Mouse (Mus musculus) intestine, embryonic 15.5 days (tissue): ENCODE results near the gene Sgk2. TPM values are rescaled to one million over a fixed set of nuclear protein-coding genes. Genes with fewer than 3 reads are reported as not detected.
A peak's percentile ranks its signal among the peaks of the same experiment; 100 is the strongest.

Source experiments
- ATAC-seq: fragments of 200-750 bp; cut with Nextera tagmentation; 2 replicates; pipeline ENCODE4 v1.8.0; 2017; ENCODE audit warnings: moderate TSS enrichment, moderate library complexity
- H3K27ac ChIP-seq: fragments of 300-500 bp; sonication (generic); 2 replicates; pipeline ENCODE4 v1.5.1; 2015; ENCODE audit warnings: mild to moderate bottlenecking, inconsistent platforms
- H3K27me3 ChIP-seq: fragments of 300-500 bp; sonication (generic); replicated peaks from 2 replicates; pipeline ENCODE4 v1.6.1; 2015; ENCODE audit warnings: inconsistent platforms
- H3K36me3 ChIP-seq: fragments of 300-500 bp; sonication (generic); 2 replicates; pipeline ENCODE4 v1.6.1; 2015; ENCODE audit warnings: inconsistent platforms
- H3K4me1 ChIP-seq: fragments of 300-500 bp; sonication (generic); replicated peaks from 2 replicates; pipeline ENCODE4 v1.6.1; 2015; ENCODE audit warnings: inconsistent platforms
- H3K4me2 ChIP-seq: fragments of 300-500 bp; sonication (generic); replicated peaks from 2 replicates; pipeline ENCODE4 v1.6.1; 2015; ENCODE audit warnings: mild to moderate bottlenecking, inconsistent platforms
- H3K4me3 ChIP-seq: fragments of 300-500 bp; sonication (generic); replicated peaks from 2 replicates; pipeline ENCODE4 v1.5.1; 2015; ENCODE audit warnings: inconsistent platforms
- H3K9ac ChIP-seq: fragments of 300-500 bp; sonication (generic); 2 replicates; pipeline ENCODE4 v1.6.1; 2015; ENCODE audit warnings: inconsistent platforms
- H3K9me3 ChIP-seq: fragments of 300-500 bp; sonication (generic); 2 replicates; pipeline ENCODE4 v1.6.1; 2016; ENCODE audit warnings: inconsistent platforms
- WGBS: fragments of 180-500 bp; shearing (Covaris S2); methylation state at CpG from one replicate; pipeline ENCODE4 v1.1.7; 2015; 5-methylcytosine and 5-hydroxymethylcytosine counted together
- polyA plus RNA-seq: library from polyadenylated mRNA; unstranded; fragments of >200 nt; fragmentation: Nextera tagmentation; extraction: Ambion mirVana; gene quantifications from 2 replicates; pipeline ENCODE4 v1.2.1, GENCODE M21; 2015

The Sgk2 gene
- polyA plus RNA-seq, 1 experiment from 2014 or later = 0.85 TPM

DNA sequence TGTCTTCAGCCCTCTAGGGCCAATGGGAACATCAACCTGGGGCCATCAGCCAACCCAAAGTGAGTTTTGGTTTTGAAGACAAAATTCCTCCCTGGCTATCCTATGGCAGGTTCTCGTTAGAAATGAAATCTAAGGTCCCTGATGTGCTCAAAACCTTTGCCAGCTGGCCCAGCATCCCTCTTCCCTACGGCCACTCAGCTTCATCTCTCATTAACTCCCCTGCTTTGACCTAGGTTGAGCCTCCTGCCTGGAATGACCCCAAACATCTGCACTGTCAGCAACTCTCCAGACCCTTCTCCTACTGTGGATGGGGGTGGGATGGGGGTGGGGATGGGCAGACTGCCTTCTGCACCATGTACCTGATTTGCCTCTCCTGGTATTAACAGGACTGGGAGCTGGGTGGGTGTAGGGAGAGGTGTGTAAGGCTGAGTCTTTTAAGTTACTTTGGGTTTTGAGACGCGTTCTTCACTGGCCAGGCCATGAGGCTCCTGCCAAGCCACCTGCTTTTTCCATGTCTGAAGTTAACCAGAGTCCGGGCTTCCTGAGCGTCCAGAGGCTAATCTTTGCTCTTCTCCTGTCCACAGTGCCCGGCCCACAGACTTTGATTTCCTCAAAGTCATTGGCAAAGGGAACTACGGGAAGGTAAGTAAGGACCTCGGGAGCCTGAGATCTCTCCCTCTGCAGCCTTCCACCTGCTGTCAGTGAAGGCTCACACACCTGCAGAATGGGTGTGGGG lies 6.9 kb downstream of the Sgk2 start:
- H3K9me3 ChIP-seq = no peaks in the 10 kb centered on the region
- no peak overlapping the region for H3K4me3 ChIP-seq
- no peak overlapping the region for H3K9ac ChIP-seq
- ATAC-seq = no peak
- WGBS = 72% methylated on average over 9 of the region's 9 CpGs
- no peak overlapping the region for H3K4me2 ChIP-seq
- H3K36me3 ChIP-seq = no peaks in the 10 kb centered on the region
- no peaks in the 10 kb centered on the region; the same call in 1 of the 2 replicates for H3K27me3 ChIP-seq
- H3K4me1 ChIP-seq = 0 out of 2 replicates have a peak, but pooled peaks cover 5% of the 10 kb centered on the region
- no peak overlapping the region for H3K27ac ChIP-seq

DNA sequence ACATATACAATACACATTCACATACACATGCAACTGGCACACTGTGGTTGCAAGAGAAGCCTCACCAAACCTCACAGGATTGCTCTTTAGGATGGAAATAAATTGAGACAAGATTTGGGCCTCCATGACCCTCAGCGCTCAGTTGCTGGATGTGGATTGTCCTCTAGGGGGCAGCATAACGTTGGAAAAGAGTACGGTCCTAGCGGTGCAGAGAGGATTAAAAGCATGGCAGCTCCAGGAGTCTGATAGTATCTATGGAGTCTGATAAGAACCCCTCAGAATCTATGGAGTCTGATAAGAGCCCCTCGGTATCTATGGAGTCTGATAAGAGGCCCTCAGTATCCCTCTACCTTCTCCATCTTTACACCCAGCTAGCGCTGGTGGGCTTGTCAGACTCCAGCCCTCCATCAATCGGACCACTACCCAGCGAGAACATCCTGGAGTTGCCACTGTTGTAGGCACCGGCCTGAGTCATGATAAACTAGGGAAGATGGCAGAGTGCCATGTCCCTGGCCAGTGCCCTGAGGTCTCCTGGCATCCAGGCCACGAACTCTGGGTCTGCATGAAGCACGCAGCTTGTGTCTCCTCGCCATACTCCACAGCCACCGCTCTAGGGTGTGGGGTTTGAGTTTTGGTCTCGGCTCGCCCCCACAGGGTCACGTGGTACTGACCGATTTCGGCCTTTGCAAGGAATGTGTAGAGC lies 11.5 kb downstream of the Sgk2 start:
- Histone ChIP-seq H3K36me3 (no peaks in the 10 kb centered on the region), H3K27ac (no peak overlapping the region), H3K9ac (no peak overlapping the region), H3K27me3 (no peaks in the 10 kb centered on the region), H3K4me2 (peak overlapping the region; percentile 36), H3K9me3 (no peaks in the 10 kb centered on the region), H3K4me1 (0 out of 2 replicates have a peak, but pooled peaks cover 3% of the 10 kb centered on the region), H3K4me3 (no peak overlapping the region)
- WGBS = 32% methylated on average over 18 of the region's 18 CpGs
- ATAC-seq = peak; percentile 68

DNA sequence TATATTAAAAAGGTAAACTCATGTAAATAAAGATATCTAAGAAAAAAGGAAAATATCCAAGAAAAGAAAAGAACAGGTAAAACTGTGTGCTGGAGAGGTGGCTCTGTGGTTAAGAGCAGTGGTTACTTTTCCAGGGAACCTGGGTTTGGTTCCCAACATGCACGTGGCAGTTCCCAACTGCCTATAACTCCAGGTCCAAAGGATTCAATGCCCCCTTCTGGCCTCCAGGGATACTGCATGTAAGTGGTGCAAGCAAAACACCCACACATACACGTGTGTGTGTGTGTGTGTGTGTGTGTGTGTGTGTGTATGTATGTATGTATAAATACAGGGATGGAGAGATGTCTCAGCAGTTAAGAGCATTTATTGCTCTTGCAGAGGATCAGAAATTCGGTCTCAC lies 12.6 kb downstream of the Sgk2 start:
- Histone ChIP-seq H3K4me3 (no peak overlapping the region), H3K27me3 (no peaks in the 10 kb centered on the region), H3K4me1 (0 out of 2 replicates have a peak, but pooled peaks cover 3% of the 10 kb centered on the region), H3K36me3 (no peaks in the 10 kb centered on the region), H3K9ac (no peak overlapping the region), H3K9me3 (no peaks in the 10 kb centered on the region), H3K27ac (no peak overlapping the region), H3K4me2 (no peak overlapping the region)
- WGBS = 33% methylated on average over 3 of the region's 3 CpGs
- ATAC-seq = no peak

GRCm38 (mm10) chr2:163001071-163001470 lies 13.9 kb downstream of the Sgk2 start:
- 85% methylated on average over 1 of the region's 1 CpGs for WGBS
- H3K9ac ChIP-seq = no peak overlapping the region
- no peak for ATAC-seq
- no peaks in the 10 kb centered on the region for H3K9me3 ChIP-seq
- 0 out of 2 replicates have a peak, but pooled peaks cover 3% of the 10 kb centered on the region for H3K4me1 ChIP-seq
- no peaks in the 10 kb centered on the region for H3K36me3 ChIP-seq
- H3K4me2 ChIP-seq = no peak overlapping the region
- H3K4me3 ChIP-seq = no peak overlapping the region
- H3K27ac ChIP-seq = no peak overlapping the region
- no peaks in the 10 kb centered on the region for H3K27me3 ChIP-seq

DNA sequence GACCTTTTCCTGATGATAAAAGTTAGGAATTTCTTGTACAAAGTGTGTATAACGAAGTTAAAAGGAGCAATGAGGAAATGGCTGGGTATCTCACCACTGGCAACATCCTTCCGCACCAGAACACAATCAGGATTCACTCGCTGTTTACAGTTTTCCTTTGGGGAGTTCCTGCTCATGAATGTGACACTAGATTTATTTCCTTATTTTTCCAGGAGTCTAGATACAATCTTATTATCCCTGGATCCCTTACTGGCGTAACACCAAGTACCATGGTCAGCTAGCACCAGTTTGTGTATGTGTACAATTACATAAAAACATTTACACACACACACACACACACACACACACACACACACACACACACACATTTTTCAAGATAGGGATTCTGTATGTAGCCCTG lies 20.2 kb downstream of the Sgk2 start:
- H3K27ac ChIP-seq = no peak overlapping the region
- H3K4me2 ChIP-seq = no peak overlapping the region
- no peak overlapping the region for H3K4me3 ChIP-seq
- no peak overlapping the region for H3K9ac ChIP-seq
- no peaks in the 10 kb centered on the region for H3K9me3 ChIP-seq
- WGBS = 71% methylated on average over 4 of the region's 4 CpGs
- H3K27me3 ChIP-seq = no peaks in the 10 kb centered on the region
- no peaks in the 10 kb centered on the region for H3K36me3 ChIP-seq
- no peaks in the 10 kb centered on the region for H3K4me1 ChIP-seq
- no peak for ATAC-seq

DNA sequence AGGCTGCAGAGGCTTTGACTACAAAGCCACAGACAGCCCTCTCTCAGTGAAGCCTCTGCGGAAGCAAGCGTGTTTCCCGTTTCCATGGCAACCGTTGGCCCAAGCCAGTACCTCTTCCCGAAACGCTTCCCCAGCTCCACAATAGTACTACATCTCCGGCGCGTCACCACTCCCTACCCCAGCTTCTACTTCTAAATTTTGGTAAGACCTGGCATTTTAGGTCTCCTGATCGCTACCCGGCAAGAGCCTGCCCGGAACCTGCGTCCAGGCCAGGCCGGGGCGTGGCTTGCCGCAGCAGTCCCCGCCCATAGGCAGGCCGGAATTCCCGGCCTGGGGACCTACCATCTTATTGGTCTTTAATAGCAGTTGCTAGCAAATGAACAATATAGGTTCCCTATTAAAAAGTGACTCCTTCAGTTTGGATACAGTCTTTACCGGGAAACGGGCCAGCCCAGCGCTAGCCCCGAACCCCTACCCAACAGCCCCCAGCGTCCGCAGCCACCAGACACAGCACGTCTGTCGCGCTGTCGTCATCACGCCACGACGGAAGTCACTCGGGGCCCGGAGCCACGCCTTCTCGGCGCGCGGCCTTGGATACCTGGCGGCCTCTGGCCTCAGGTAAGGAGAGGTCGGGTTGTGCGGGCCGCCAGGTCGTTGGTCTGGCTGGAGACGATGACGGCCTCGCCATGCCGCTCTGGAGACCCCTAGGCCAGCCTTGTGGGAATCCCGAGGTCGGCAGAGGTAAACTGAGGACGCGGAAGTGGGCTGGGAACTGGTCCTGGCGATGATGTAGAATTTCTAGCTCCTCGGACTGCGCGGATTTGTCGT lies 30.0 kb downstream of the Sgk2 start, which contains the start of gene Ift52:
Gene Ift52, plus strand, starts transcription at position 439 of the 828 bp plus-strand sequence.
- Histone ChIP-seq H3K4me1 (peaks cover 4% of the 10 kb centered on the region; the same call in 1 of the 2 replicates), H3K4me2 (peak within 1 kb of the TSS; percentile 50), H3K27me3 (no peaks in the 10 kb centered on the region), H3K4me3 (peak within 1 kb of the TSS; percentile 72), H3K36me3 (no peaks in the 10 kb centered on the region), H3K9me3 (no peaks in the 10 kb centered on the region), H3K9ac (peak within 1 kb of the TSS; percentile 64), H3K27ac (peak within 1 kb of the TSS; percentile 54)
- WGBS = under 1% methylated on average over 57 of the region's 57 CpGs
- ATAC-seq = peak; percentile 98

GRCm38 (mm10) chr2:163031289-163031688 lies 44.2 kb downstream of the Sgk2 start:
- H3K27me3 ChIP-seq = no peaks in the 10 kb centered on the region
- WGBS = 90% methylated on average over 5 of the region's 5 CpGs
- ATAC-seq = no peak
- H3K9ac ChIP-seq = no peak overlapping the region
- H3K9me3 ChIP-seq = no peaks in the 10 kb centered on the region
- H3K4me2 ChIP-seq = no peak overlapping the region
- H3K4me3 ChIP-seq = no peak overlapping the region
- H3K36me3 ChIP-seq = peaks cover 29% of the 10 kb centered on the region
- no peaks in the 10 kb centered on the region for H3K4me1 ChIP-seq
- H3K27ac ChIP-seq = no peak overlapping the region

DNA sequence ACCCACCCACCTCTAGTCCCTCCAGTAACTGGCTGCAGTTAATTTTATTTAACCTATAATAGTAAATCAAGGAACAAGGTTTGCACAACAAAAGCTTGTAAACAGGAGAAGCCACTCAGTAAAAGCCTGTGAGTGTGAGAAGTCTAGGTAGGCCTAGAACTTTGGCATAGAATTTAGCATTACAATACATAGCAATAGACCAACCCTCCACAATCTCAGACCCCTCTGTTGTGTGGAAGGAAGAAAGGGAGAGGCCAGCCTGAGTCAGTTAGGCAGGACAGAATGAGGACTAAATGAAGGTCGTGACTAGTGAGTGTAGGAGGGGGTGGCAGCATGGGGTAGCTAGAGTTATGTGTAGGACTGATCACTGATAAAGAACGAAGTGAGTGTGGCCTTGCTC lies 44.6 kb downstream of the Sgk2 start:
- H3K4me3 ChIP-seq = no peak overlapping the region
- H3K27ac ChIP-seq = no peak overlapping the region
- H3K4me2 ChIP-seq = no peak overlapping the region
- no peaks in the 10 kb centered on the region for H3K9me3 ChIP-seq
- H3K4me1 ChIP-seq = no peaks in the 10 kb centered on the region
- H3K9ac ChIP-seq = no peak overlapping the region
- 83% methylated on average over 2 of the region's 2 CpGs for WGBS
- H3K27me3 ChIP-seq = no peaks in the 10 kb centered on the region
- no peak for ATAC-seq
- H3K36me3 ChIP-seq = peaks cover 29% of the 10 kb centered on the region

DNA sequence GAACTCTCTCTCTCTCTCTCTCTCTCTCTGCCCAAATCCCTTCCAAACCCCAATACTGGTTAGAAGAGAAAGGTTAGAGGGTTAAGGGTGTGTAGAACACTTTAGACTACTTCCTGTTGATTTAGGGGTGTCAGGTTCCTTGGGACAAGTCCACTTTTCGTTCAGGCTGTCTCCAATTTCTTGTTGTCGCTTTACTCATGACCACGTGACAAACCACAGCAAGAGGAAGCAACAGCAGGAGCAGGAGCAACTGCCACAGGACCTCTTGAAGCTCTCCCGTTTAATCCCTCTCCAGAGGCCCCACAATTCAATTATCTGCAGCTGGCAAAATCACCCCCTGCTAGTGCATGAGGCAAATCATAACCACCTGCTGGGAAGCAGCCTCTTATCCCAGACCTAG lies 45.5 kb downstream of the Sgk2 start:
- no peak for ATAC-seq
- no peaks in the 10 kb centered on the region for H3K9me3 ChIP-seq
- 60% methylated on average over 4 of the region's 4 CpGs for WGBS
- H3K4me2 ChIP-seq = no peak overlapping the region
- H3K36me3 ChIP-seq = peaks cover 32% of the 10 kb centered on the region
- no peak overlapping the region for H3K4me3 ChIP-seq
- no peak overlapping the region for H3K9ac ChIP-seq
- no peaks in the 10 kb centered on the region for H3K4me1 ChIP-seq
- no peak overlapping the region for H3K27ac ChIP-seq
- H3K27me3 ChIP-seq = no peaks in the 10 kb centered on the region

GRCm38 (mm10) chr2:163039940-163040339 lies 52.8 kb downstream of the Sgk2 start:
- Histone ChIP-seq H3K9me3 (no peaks in the 10 kb centered on the region), H3K27me3 (no peaks in the 10 kb centered on the region), H3K9ac (no peak overlapping the region), H3K27ac (no peak overlapping the region), H3K4me3 (no peak overlapping the region), H3K4me2 (no peak overlapping the region), H3K36me3 (peaks cover 37% of the 10 kb centered on the region), H3K4me1 (no peaks in the 10 kb centered on the region)
- no peak for ATAC-seq
- 84% methylated on average over 7 of the region's 7 CpGs for WGBS

GRCm38 (mm10) chr2:163048125-163048524 lies 61.0 kb downstream of the Sgk2 start:
- peaks cover 18% of the 10 kb centered on the region for H3K36me3 ChIP-seq
- no peaks in the 10 kb centered on the region for H3K27me3 ChIP-seq
- H3K4me3 ChIP-seq = 0 out of 2 replicates have a peak overlapping the region, but pooled peaks have one; percentile 10
- H3K4me2 ChIP-seq = peak overlapping the region; percentile 56
- WGBS = 3% methylated on average over 10 of the region's 10 CpGs
- no peak overlapping the region for H3K9ac ChIP-seq
- H3K9me3 ChIP-seq = no peaks in the 10 kb centered on the region
- peak; percentile 73 for ATAC-seq
- no peaks in the 10 kb centered on the region for H3K4me1 ChIP-seq
- no peak overlapping the region for H3K27ac ChIP-seq

GRCm38 (mm10) chr2:163049116-163049515 lies 62.0 kb downstream of the Sgk2 start:
- Histone ChIP-seq H3K9me3 (no peaks in the 10 kb centered on the region), H3K4me3 (no peak overlapping the region), H3K4me1 (peaks cover 4% of the 10 kb centered on the region), H3K4me2 (no peak overlapping the region), H3K36me3 (peaks cover 14% of the 10 kb centered on the region), H3K9ac (no peak overlapping the region), H3K27ac (no peak overlapping the region), H3K27me3 (no peaks in the 10 kb centered on the region)
- ATAC-seq = no peak
- WGBS = 92% methylated on average over 2 of the region's 2 CpGs
